11 mouse cellular contexts compared by ENCODE assay signal in the genomic region with DNA sequence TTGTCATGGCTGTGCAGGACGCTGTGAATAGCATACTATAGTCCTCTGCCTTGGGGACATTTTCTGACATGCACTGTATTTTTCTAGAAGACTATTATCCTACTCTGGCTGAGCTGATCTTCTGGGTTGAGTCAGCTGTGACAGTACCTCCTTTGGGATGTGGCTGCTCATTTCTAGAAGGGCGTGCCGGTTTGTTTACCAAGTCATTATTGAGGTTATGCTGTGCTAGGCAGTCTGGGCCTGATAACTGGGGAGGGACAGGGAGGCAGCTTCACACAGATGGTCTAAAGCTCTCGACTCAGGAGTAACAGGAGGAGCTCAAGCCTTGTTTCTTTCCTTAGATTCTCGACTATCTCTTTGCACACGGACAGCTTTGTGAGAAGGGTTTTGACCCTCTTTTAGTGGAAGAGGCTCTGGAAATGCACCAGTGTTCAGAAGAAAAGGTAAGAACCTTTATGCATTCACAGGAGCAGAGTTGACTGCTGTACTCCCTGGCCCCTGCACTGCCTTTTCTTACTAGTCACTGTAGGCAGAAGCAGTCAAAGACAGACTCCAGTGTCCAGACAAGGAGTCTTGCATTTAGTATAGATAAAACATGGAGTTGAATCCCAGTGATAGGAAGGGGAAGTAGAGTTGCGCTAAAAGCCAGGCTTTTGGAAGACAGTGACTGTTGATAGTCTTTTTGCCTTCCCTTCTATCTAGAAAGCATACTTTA. TPM values are rescaled to one million over a fixed set of nuclear protein-coding genes. Genes with fewer than 3 reads are reported as not detected.
A peak's percentile ranks its signal among the peaks of the same experiment; 100 is the strongest.
DNase-seq lines count a peak whose midpoint lies in the region; ATAC-seq and TF ChIP-seq lines count a peak whose summit lies in the region.
"Had no signal": no experiment of that assay in that cellular context is flagged by ENCODE, and none has a peak within 500 bp of the region (broad histone marks: within the 10 kb centered on the region; RNA-seq: fewer than 3 reads in every experiment).

No protein-coding gene starts in this region.

- H3K36me3 ChIP-seq in megakaryocyte, embryonic 14.5 days (replicated peaks; ENCODE audit: low read length): peaks cover 97% of the 10 kb centered on the region
- H3K36me3 ChIP-seq in heart, adult 2 months (ENCODE audit: control insufficient read depth, insufficient read depth, low read length): peaks cover 2% of the 10 kb centered on the region; the same call in 1 of the 2 replicates
- peaks cover 89% of the 10 kb centered on the region for H3K36me3 ChIP-seq in liver, embryonic 12.5 days
- H3K36me3 ChIP-seq in stomach, embryonic 15.5 days: peaks cover 21% of the 10 kb centered on the region
- H3K36me3 ChIP-seq in hindbrain, postnatal 0 days (ENCODE audit: insufficient read depth, low read length): peaks cover 34% of the 10 kb centered on the region

- no peak for TF ChIP-seq EP300 in heart, adult 2 months (IDR thresholded peaks at IDR 0.05; ENCODE audit: insufficient read depth, low read depth, low read length)

- TF ChIP-seq POLR2A in heart, adult 2 months (IDR thresholded peaks at IDR 0.05; ENCODE audit: insufficient read depth, low read depth, low read length): no peak

- no peak for TF ChIP-seq CTCF in heart, adult 2 months (IDR thresholded peaks at IDR 0.05)
- no peak for TF ChIP-seq CTCF in hindbrain, postnatal 0 days (IDR thresholded peaks at IDR 0.05; ENCODE audit: low read depth)

- peaks cover 55% of the 10 kb centered on the region for H3K4me1 ChIP-seq in megakaryocyte, embryonic 14.5 days
- no peaks in the 10 kb centered on the region; the same call in 1 of the 2 replicates for H3K4me1 ChIP-seq in heart, adult 2 months (ENCODE audit: control insufficient read depth, insufficient read depth, low read length)
- peaks cover 39% of the 10 kb centered on the region for H3K4me1 ChIP-seq in liver, embryonic 12.5 days
- no peaks in the 10 kb centered on the region for H3K4me1 ChIP-seq in stomach, embryonic 15.5 days
- no peaks in the 10 kb centered on the region for H3K4me1 ChIP-seq in hindbrain, postnatal 0 days (ENCODE audit: insufficient read depth, low read length)

- H3K27ac ChIP-seq in heart, adult 2 months: peak overlapping the region; percentile 32; the same call in 1 of the 2 replicates
- H3K27ac ChIP-seq in liver, embryonic 12.5 days: peak overlapping the region; percentile 96
- H3K27ac ChIP-seq in stomach, embryonic 15.5 days: no peak overlapping the region
- H3K27ac ChIP-seq in hindbrain, postnatal 0 days: no peak overlapping the region

- WGBS in heart, adult 2 months: 66% methylated on average over 7 of the region's 7 CpGs
- WGBS in liver, embryonic 12.5 days (ENCODE audit: insufficient replicate concordance): 40% methylated on average over 7 of the region's 7 CpGs
- WGBS in stomach, embryonic 15.5 days: 67% methylated on average over 7 of the region's 7 CpGs
- WGBS in hindbrain, postnatal 0 days: 83% methylated on average over 7 of the region's 7 CpGs

- H3K79me2 ChIP-seq in heart, adult 2 months (replicated peaks; ENCODE audit: control insufficient read depth, insufficient read depth, low read length): no peaks in the 10 kb centered on the region

- no peak for ATAC-seq in megakaryocyte, adult 5-6 weeks (ENCODE audit: poor library complexity, severe bottlenecking)
- ATAC-seq in liver, embryonic 12.5 days: peak; percentile 97
- ATAC-seq in stomach, embryonic 15.5 days (ENCODE audit: insufficient read depth, low FRiP score, low read depth): peak; percentile 90
- ATAC-seq in hindbrain, postnatal 0 days: no peak
- ATAC-seq: midbrain, embryonic 16.5 days had no signal

- peak overlapping the region; percentile 56 for H3K4me2 ChIP-seq in liver, embryonic 12.5 days
- no peak overlapping the region for H3K4me2 ChIP-seq in stomach, embryonic 15.5 days
- H3K4me2 ChIP-seq in hindbrain, postnatal 0 days (ENCODE audit: low read depth, low read length): no peak overlapping the region

- H3K9ac ChIP-seq in heart, adult 2 months (ENCODE audit: low read depth, low read length): no peak overlapping the region
- peak overlapping the region; percentile 68 for H3K9ac ChIP-seq in liver, embryonic 12.5 days
- no peak overlapping the region for H3K9ac ChIP-seq in stomach, embryonic 15.5 days
- H3K9ac ChIP-seq in hindbrain, postnatal 0 days (replicated peaks; ENCODE audit: low read length): no peak overlapping the region

- no peaks in the 10 kb centered on the region for H3K27me3 ChIP-seq in megakaryocyte, embryonic 14.5 days (replicated peaks)
- H3K27me3 ChIP-seq in heart, adult 2 months (ENCODE audit: control insufficient read depth, insufficient read depth, low read length): no peaks in the 10 kb centered on the region
- no peaks in the 10 kb centered on the region for H3K27me3 ChIP-seq in liver, embryonic 12.5 days (replicated peaks)
- H3K27me3 ChIP-seq in stomach, embryonic 15.5 days (replicated peaks): no peaks in the 10 kb centered on the region
- no peaks in the 10 kb centered on the region for H3K27me3 ChIP-seq in hindbrain, postnatal 0 days (ENCODE audit: insufficient read depth, low read length)

- no peaks in the 10 kb centered on the region for H3K9me3 ChIP-seq in megakaryocyte, embryonic 14.5 days
- H3K9me3 ChIP-seq in liver, embryonic 12.5 days (replicated peaks): no peaks in the 10 kb centered on the region
- no peaks in the 10 kb centered on the region for H3K9me3 ChIP-seq in stomach, embryonic 15.5 days
- no peaks in the 10 kb centered on the region for H3K9me3 ChIP-seq in hindbrain, postnatal 0 days (ENCODE audit: low read length)

- peak; percentile 32 to 42 for DNase-seq in heart, adult 2 months
- no peak for DNase-seq in adrenal gland, postnatal 10 days
- DNase-seq in hindbrain, postnatal 0 days (ENCODE audit: low spot score): no peak
- DNase-seq in kidney, adult 9 months: no peak
- DNase-seq: cerebellum, adult 18-20 months; lung, adult 18-20 months had no signal

- intact Hi-C loops in heart, adult 2 months (cut with DNase I): loop anchor here (1.0 to 2.0 kb wide), 3 partner anchors 73 to 101 kb away; a partner anchor contains a TSS

- H3K4me3 ChIP-seq in megakaryocyte, embryonic 14.5 days (replicated peaks): peak overlapping the region; percentile 80
- no peak overlapping the region for H3K4me3 ChIP-seq in heart, adult 2 months
- peak overlapping the region; percentile 44 for H3K4me3 ChIP-seq in liver, embryonic 12.5 days
- H3K4me3 ChIP-seq in stomach, embryonic 15.5 days (replicated peaks): no peak overlapping the region
- H3K4me3 ChIP-seq in hindbrain, postnatal 0 days (ENCODE audit: low read length): no peak overlapping the region

RNA-seq across cellular contexts. Expression of a gene that starts 39.1 kb away (rescaled TPM):
- polyA plus RNA-seq in megakaryocyte, embryonic 14.5 days (2012; ENCODE audit: insufficient read depth, low replicate concordance): 5.1 and 28.5 TPM in 2 replicates
- 49.9 and 51.2 TPM in 2 replicates for total RNA-seq in megakaryocyte, adult 5-6 weeks (2015)
- 43.6 and 47.6 TPM in 2 replicates for total RNA-seq in megakaryocyte, adult 5-6 weeks (2017)
- 10 to 100 TPM; 37.3 to 43.7 TPM for total RNA-seq in heart, adult 2 months (2021)
- polyA plus RNA-seq in heart, adult 2 months (2012; rRNA removed): 21.8 and 37.1 TPM in 2 replicates
- 28.3 and 28.5 TPM in 2 replicates for polyA plus RNA-seq in liver, embryonic 12.5 days (2016; fragmentation: Nextera tagmentation; extraction: Ambion mirVana)
- 48.9 and 49.5 TPM in 2 replicates for polyA plus RNA-seq in stomach, embryonic 15.5 days (2015; fragmentation: Nextera tagmentation; extraction: Ambion mirVana)
- total RNA-seq in adrenal gland, postnatal 10 days (2021): 10 to 100 TPM; 40.7 to 50.5 TPM
- 31.1 TPM in 2 replicates for total RNA-seq in hindbrain, postnatal 0 days (2014; rRNA removed)
- 54.8 and 57.6 TPM in 2 replicates for polyA plus RNA-seq in hindbrain, postnatal 0 days (2015; fragmentation: Nextera tagmentation; extraction: Ambion mirVana)

Comparison
In these comparisons a context has a peak if more than half of its experiments do, and no peak if none do; other contexts are left out.
1. H3K4me3 ChIP-seq: peak in megakaryocyte, embryonic 14.5 days (single experiment) and liver, embryonic 12.5 days (single experiment); none in heart, adult 2 months (single experiment), stomach, embryonic 15.5 days (single experiment) and hindbrain, postnatal 0 days (single experiment).
2. ATAC-seq: peak in liver, embryonic 12.5 days (single experiment) and stomach, embryonic 15.5 days (single experiment); none in megakaryocyte, adult 5-6 weeks (single experiment) and hindbrain, postnatal 0 days (single experiment).
3. DNase-seq: peak in heart, adult 2 months (2 of 2); none in adrenal gland, postnatal 10 days (single experiment), hindbrain, postnatal 0 days (single experiment) and kidney, adult 9 months (single experiment).
4. H3K27ac ChIP-seq: peak in heart, adult 2 months (single experiment) and liver, embryonic 12.5 days (single experiment); none in stomach, embryonic 15.5 days (single experiment) and hindbrain, postnatal 0 days (single experiment).